Mouse (Mus musculus) testis, postnatal 14 days (tissue): ENCODE measurements around the gene Iqcb1.

ENCODE experiments used
- DNase-seq: peaks from one replicate; pipeline ENCODE4 v3.0.0; 2021; ENCODE audit warnings: low spot score

Gene Iqcb1

DNA sequence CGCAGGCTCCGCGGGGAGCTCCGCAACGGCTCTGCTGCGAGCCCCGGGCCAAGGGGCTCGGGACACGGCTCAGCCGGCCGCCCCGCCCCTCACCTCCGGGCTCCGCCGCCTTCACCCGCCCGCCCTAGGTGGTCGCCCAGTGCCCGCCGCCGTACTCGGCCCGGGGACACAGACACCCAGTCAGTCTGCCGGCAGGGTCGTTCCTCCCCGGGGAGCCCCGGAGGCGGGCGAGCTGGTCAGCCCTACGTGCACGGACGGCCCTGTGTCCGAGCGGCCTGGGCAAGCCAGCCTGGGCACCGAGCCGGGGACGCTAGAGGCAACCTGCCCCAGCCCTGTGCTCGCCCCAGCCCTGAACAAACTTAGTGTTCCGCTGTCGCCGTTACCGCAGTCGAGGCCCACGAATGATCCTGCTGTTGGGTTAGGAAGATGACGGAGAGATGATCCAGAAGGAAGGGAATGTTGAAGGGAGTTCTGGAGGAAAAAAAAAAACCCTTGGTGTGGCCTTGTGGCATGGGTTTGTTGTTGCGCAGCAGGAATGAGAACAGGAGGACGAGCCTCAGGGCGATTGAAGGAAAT lies 47.2 kb downstream of the Iqcb1 start:
- no peak for DNase-seq

DNA sequence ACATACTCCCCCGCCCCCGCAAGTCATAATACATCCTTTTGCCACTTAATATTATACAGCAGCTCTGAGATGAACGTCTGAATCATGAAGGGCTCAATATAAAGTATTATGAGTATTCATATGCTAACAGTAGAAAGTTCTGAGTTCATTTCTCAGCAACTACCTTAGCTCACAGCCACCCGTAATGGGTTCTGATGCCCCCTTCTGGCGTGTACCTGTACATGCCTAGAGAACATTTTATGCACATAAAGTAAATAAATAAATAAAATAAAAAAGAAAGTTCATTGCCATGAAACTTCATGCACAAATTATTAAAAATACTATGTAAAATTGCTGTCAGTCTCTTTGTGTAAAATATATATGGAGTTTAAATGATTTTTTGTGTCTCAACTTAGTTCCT lies 49.1 kb downstream of the Iqcb1 start:
- DNase-seq = no peak

DNA sequence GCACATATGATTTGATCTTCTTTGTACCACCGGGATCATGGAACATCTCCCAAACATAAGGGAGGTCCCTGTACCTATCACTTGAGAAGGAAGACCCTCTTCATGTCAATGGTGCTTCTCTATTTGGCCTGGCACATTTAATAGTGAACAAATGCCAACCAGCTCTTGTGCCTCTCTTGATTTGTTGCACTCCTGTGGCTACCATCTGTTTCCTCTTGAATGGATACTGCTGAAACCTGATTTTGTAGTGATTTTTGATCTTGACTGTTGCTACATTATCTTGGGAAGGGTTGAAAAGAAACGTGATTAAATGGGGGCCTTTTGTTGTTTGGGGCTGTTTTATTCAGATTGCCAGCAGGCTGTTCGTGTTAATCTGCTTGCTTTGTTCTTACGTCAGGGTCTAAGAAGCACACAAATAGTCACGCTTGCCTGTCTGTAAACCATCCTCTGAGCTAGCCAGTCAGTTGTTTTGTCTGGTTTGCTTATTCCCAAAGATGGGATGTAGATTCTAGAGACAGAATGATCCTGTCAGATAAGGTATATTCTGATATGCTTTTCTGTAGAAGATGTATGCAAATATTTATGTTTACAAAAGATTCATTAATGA lies 54.7 kb downstream of the Iqcb1 start:
- DNase-seq = no peak

DNA sequence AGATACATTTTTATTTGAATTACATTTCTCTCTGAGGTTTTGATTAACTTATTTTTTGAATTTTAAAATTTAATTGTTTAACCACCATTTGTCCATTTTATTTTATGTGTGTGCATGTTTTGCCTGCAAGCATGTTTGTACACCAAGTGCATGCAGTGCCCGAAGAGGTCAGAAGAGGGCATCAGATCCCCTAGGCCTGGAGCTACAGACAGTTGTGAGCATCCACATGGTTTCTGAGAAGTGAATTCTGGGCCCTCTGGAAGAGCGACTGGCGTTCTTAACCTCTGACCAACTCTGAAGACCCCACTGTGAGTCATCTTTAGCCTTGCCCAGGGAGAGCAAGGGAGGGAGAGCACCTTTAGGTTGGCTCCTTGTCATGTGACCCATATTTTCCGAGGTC lies 56.7 kb downstream of the Iqcb1 start:
- DNase-seq = no peak

DNA sequence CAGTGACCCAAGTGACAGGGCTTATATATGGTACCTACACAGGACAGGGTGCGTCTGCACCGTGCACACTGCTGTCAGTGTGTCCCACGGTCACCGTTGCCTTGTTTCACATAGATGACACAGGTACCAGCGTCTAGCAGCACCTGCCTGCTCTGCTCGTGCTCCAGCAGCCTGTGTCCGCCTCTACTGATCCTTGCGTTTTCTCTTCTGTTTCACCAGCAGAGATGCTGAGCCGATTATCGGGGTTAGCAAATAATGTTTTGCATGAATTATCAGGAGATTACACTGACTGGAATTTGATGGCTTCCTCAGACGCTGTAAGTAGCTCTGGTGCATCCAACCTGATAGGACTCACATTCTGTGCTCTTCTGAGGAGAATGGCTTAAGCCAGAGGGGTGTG lies 57.7 kb downstream of the Iqcb1 start:
- no peak for DNase-seq

DNA sequence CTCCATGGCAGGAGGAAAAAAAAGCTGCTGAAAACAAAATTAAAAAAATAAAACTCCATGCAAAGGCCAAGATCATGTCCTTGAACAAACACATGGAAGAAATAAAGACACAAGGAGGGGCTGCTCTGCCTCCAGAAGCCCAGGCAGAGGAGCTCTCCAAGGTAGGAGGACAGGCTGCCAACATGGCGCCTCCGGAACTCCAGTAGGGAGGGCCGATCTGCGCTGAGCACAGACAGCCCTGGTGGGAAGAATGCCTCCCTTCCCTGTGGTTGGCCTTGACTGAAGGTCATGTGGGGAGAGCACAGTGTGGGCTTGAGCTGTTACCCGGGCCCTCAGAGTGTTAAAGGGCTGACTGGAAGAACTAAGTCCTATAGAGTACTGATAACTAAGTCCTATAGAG lies 59.4 kb downstream of the Iqcb1 start:
- DNase-seq = peak; percentile 40

DNA sequence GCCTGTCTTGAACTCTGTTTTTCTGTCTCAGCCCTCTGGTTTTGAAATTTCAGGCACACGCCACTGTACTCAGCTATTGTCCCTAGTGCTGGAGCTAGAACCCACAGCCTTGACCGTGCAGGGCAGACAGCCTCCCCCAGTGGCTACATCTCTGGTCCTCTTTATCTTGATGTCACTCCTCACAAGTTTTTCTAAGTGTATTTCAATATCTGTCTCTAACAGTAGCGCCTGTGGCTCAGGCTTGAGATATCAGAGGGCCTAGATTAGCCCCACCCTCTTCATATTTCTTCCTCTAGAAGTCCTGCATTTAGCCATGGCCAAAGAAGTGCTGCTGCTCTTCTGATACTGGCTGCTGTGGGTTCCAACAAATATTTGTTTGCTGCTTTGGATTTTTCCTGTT lies 62.4 kb downstream of the Iqcb1 start:
- no peak for DNase-seq

DNA sequence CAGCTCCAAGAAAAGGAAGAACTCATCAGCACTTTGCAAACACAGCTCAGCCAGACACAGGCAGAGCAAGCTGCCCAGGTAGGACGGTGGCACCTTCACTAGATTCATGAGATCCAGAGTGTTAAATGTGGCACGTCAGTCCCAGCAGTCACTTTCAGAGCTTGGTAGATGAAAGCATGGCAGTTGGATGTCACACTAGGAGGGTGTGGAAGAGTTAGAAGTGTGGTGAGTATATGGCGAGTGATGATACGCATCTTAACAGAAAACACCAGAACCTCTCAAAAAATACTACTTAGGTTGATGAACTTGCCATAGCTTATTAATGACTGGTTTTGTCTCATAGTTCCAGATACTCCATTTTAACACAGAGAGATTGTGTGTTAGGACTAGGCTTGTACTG lies 63.2 kb downstream of the Iqcb1 start:
- no peak for DNase-seq

DNA sequence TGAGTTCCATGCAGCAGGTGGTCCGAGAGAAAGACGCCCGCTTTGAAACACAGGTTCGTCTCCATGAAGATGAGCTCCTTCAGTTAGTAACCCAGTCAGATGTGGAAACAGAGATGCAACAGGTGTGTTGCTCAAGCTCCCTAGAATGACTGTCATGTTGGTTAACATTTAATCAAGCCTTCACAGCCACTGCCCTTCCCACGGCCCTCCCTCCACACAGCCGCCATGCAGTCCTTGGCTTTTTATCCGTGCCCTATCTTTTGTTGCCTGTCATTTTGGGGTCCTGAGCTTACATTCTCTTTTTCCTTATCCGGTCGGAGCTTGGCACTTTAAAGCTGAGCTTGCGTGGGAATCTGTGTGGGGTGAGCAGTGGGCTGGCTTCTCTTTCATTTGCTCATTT lies 65.1 kb downstream of the Iqcb1 start:
- no peak for DNase-seq

DNA sequence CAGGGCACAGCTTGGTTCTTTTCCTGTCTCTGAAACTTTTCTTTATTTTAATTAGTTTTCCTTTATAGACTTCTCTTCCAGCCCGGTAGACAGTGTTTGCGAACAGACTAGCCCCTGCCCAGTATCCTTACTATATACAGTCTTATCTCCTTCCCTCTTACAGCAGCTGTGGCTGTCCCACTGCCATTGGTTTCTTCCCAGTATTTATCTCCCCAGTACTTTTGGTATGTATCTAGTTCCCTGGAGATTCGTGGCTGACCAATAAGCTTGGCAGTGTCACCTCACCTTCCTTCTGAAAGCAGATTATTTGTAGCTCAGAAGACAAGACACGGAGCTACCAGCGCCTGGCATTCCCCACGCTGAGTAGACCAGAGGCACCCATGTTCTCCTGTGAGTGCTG lies 68.5 kb downstream of the Iqcb1 start:
- DNase-seq = no peak

DNA sequence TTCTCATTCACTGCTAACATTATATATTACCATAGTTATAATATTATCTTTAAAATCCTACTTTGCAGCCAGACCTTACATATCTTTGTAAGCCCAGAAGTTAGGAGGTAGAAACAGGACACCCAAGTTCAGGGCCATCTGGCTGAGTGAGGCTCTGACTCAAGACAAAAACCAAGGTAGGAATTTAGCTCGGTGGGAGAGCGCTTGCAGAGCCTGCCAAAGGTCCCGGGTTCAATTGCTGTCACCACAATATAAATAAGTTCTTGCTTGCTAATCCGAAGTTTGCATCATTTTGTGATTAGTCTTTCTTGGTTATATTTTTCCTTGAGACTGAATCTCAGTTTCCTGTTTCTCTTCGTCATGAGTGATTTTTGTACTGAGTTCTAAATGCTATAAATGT lies 75.0 kb downstream of the Iqcb1 start:
- no peak for DNase-seq

DNA sequence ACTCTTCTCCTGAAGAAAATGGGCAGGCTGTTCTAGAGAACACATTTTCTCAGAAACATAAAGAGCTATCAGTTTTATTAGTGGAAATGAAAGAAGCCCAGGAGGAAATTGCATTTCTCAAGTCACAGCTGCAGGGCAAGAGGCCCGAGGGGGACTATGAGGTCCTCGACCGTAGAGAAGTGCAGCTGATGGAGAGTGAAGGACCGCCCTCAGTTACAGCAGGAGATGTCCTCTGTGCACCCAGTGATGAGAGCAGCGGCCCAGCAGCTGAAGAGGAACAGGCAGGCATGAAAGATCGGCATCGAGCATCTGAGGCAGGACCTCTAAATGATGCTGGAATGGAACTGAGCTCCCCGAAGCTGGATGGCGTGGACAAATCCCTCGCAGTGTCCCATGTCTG lies 83.7 kb downstream of the Iqcb1 start:
- DNase-seq = no peak

DNA sequence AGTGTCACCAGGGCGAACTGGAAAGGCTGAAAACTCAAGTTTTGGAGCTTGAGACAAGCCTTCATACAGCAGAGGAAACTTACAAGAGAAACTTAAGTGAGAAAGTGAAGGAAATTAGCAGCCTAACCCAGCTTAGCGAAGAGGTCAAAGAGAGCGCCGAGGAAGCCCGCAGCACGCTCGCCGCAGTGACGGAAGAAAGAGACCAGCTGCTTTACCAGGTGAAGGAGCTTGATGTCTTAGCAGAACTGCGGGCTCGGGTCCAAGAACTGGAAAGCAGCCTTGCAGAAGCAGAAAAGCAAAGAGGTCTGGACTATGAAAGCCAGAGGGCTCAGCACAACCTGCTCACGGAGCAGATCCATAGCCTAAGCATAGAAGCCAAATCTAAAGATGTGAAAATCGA lies 84.1 kb downstream of the Iqcb1 start:
- DNase-seq = no peak

DNA sequence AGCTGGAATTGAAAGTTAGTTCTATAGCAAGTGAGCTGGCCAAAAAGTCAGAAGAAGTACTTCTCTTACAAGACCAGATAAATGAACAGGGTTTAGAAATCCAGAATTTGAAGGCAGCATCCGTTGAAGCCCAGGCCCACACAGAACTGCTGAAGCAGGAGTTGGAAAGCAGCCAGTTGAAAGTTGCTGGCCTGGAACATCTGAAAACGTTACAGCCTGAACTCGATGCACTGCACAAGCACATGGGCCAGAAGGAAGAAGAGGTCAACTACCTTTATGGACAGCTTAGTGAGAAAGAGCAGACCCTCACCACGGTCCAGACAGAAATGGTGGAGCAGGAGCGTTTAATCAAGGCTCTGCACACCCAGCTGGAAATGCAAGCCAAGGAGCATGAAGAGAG lies 86.0 kb downstream of the Iqcb1 start:
- no peak for DNase-seq

DNA sequence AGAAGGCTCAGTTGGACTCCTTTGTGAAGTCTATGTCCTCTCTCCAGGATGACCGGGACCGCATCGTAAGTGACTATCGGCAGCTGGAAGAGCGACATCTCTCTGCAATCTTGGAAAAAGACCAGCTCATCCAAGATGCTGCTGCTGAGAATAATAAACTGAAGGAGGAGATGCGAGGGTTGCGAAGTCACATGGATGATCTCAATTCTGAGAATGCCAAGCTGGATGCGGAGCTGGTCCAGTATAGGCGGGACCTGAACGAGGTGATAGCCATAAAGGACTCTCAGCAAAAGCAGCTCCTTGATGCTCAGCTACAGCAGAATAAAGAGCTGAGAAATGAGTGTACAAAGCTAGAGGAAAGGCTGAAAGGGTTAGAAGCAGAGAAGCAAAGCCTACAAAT lies 90.3 kb downstream of the Iqcb1 start:
- no peak for DNase-seq

DNA sequence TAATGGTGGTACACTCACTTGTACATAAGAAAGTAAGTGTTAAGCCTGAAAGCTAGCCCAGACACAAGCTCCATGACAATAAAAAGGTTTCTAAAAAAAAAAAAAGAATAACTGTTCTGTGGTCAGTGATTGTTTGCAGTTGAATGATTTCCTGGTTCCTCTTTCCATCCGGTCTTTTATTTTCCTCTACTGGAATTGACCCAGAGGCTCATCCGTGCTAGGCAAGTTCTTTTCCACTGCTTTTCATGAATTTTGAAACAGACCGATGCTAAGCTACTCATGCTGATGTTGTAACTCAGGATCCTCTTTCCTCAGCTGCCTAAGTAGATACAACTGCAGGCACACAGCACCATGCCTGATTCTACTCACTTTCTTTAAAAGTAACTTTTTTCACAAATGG lies 92.2 kb downstream of the Iqcb1 start:
- no peak for DNase-seq

DNA sequence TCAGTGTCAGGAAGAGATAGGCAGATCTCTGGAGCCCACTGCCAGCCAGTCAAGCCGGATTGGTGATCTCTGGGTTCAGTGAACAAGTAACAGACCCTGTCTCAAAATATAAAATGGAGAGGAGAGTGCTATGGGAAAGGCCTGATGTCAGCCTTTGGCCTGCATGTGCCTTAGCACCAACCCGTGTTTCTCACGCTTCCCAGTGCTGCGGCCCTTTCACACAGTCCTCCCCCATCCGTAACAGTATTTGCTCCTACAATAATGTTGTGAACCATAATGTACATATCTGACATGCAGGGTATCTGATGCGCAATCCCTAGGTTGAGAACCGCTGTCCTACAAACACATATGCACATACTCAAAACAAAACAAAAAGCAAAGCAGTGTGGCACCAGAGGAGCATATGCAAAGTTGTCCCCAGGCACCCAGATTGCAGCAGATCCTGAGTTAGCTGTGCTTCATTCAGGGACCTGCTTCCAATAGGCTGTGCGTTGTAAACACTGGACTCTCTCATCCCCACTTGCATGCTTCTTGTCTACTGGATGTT lies 93.0 kb downstream of the Iqcb1 start:
- no peak for DNase-seq

DNA sequence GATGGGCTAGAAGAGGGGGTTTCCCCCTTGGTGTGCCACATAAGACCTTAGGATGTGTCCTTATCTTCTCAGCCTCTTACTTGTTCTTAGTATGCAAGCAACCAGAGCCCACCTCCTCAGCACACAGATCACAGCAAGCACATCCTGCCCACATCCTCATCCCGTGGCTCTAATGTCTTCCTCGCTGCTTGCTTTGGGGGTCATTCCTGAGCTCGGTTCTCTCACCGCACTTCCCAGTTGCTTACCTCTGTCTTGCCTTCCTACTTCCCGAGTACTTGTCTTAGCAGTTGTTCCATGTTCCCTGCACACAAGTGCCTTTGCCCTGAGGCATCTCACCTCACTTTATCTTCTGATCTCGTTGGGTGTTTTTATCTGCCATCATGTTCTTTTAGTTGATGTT lies 93.8 kb downstream of the Iqcb1 start:
- DNase-seq = no peak
